Mouse (Mus musculus) E14TG2a.4 (cell line): Measurements from ENCODE around the gene Gm20388.

Experiments
- H3K27me3 ChIP-seq: 2 replicates; pipeline ENCODE4 v1.6.1; 2014; ENCODE audit warnings: low read length, control low read depth; ENCODE audit not compliant: insufficient read depth
- H3K36me3 ChIP-seq: 2 replicates; pipeline ENCODE4 v1.6.1; 2014; ENCODE audit warnings: low read length, control low read depth; ENCODE audit not compliant: insufficient read depth
- H3K4me1 ChIP-seq: replicated peaks from 2 replicates; pipeline ENCODE4 v1.6.1; 2014; ENCODE audit warnings: low read depth, low read length, control low read depth
- H3K4me3 ChIP-seq: replicated peaks from 2 replicates; pipeline ENCODE4 v1.5.1; 2014; ENCODE audit warnings: mild to moderate bottlenecking, low read length
- H3K9me3 ChIP-seq: 2 replicates; pipeline ENCODE4 v1.6.1; 2014; ENCODE audit warnings: low read length, control low read depth
- CTCF ChIP-seq: conservative IDR thresholded peaks from 2 replicates; pipeline ENCODE4 v1.5.1; 2014; ENCODE audit warnings: low read length
- NANOG ChIP-seq: IDR thresholded peaks from 2 replicates; pipeline ENCODE4 v1.6.1; 2014; ENCODE audit warnings: borderline replicate concordance, low read length, mixed read lengths
- POU5F1 ChIP-seq: IDR thresholded peaks from 2 replicates; pipeline ENCODE4 v1.6.1; 2014; ENCODE audit warnings: low read length, borderline replicate concordance

Gm20388 gene

GRCm38 (mm10) chr8:120291650-120292049, 381.0 kb downstream of the Gm20388 start:
- peaks cover 5% of the 10 kb centered on the region for H3K27me3 ChIP-seq
- TF ChIP-seq CTCF (no peak), NANOG (no peak), POU5F1 (no peak)
- peaks cover 61% of the 10 kb centered on the region for H3K4me1 ChIP-seq
- H3K4me3 ChIP-seq: no peak overlapping the region
- no peaks in the 10 kb centered on the region for H3K9me3 ChIP-seq
- H3K36me3 ChIP-seq: no peaks in the 10 kb centered on the region

DNA sequence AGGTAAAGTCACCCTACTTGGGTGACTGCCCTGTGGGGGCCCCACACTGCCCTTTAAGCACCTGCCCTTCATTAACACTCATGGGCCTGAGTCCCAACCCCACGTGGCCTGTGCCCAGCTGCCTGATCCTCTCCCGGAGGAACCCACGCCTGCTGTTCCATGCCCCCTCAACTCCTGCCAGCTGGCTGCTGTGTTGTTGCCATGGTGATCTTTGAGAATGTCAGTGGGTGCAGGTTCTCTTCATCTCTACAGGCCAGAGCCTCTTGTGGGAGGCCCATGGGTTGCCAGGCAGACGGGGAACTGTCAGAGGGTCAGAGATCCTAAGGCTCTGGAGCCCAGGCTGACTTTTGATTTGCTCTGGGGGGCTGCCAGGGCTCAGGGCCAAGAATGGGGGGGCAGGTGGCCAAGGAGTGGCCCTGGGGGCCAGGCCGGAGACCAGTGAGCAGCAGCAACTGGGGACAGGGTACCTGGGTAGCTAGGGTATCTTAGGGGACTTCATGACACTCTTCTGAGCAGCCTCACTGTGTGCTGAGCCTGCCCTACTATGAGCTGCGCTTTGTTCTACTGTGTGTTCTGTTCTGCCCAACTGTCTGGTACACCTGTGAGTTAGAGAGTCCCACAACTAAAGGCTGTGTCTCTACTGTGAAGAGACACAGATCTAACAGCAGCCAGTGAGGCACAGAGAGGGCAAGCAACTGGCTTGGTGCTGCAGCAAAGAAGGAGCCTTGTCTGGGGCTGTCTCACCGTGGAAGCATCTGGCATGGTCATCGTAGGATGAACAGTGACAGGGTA, 381.9 kb downstream of the Gm20388 start:
- H3K36me3 ChIP-seq: no peaks in the 10 kb centered on the region
- TF ChIP-seq POU5F1: no peak
- no peak for TF ChIP-seq NANOG
- TF ChIP-seq CTCF: no peak
- H3K4me1 ChIP-seq: peaks cover 56% of the 10 kb centered on the region
- H3K9me3 ChIP-seq: no peaks in the 10 kb centered on the region
- H3K4me3 ChIP-seq: no peak overlapping the region
- peaks cover 4% of the 10 kb centered on the region for H3K27me3 ChIP-seq

GRCm38 (mm10) chr8:120293421-120294357, 383.0 kb downstream of the Gm20388 start:
- no peaks in the 10 kb centered on the region for H3K36me3 ChIP-seq
- no peak for TF ChIP-seq NANOG
- no peak for TF ChIP-seq CTCF
- TF ChIP-seq POU5F1: no peak

DNA sequence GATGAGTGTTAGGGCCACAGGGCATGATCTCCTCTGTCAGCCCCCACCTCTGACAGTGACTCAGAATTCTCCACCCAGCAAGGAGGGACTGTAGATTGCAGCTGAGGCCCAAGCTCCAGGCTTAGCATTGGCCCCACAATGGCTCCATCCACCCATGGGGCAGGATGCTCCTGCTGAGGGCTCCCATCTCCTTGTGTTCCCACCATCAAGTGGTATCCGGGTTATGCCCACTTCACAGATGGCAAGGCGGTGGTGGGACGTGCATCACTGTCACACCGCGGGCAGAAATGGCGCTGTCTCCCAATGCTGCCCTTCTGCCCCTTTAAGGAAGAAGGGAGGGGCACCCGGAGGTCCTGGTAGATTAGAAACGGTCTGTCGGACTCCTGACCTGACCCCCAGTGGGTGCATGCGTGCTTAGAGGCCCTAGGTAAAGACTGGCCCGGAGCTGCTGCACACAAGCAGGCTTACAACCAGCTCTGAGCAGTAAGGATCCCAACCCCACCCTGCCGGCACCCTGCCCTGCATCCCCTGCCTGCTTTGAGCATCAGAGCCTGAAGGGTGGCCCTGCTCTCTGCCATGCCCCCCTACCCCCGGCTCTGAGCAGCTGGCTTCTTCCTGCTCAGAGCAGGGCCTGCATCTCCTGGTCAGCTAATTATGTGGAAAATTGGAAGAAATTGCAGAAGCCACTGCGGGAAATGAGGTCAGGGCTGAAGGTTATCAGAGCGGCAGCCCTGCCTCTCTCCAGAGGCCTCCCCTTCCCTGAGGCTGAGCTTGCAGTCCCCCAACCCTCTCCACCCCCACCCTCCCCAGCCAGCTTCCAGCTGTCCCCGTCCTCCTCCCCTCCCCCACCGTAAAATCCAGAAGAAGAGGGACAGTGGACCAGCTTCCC, 384.6 kb downstream of the Gm20388 start:
- Histone ChIP-seq H3K4me1 (peaks cover 50% of the 10 kb centered on the region), H3K9me3 (no peaks in the 10 kb centered on the region), H3K27me3 (peaks cover 4% of the 10 kb centered on the region), H3K36me3 (no peaks in the 10 kb centered on the region), H3K4me3 (peak overlapping the region; percentile 57)
- TF ChIP-seq NANOG (no peak), CTCF (no peak), POU5F1 (no peak)

More at GRCm38 (mm10) chr8:120293421-120294357, 383.0 kb downstream of the Gm20388 start:
- H3K27me3 ChIP-seq: peaks cover 4% of the 10 kb centered on the region
- H3K4me1 ChIP-seq: peaks cover 52% of the 10 kb centered on the region
- H3K9me3 ChIP-seq: no peaks in the 10 kb centered on the region
- H3K4me3 ChIP-seq: no peak overlapping the region

DNA sequence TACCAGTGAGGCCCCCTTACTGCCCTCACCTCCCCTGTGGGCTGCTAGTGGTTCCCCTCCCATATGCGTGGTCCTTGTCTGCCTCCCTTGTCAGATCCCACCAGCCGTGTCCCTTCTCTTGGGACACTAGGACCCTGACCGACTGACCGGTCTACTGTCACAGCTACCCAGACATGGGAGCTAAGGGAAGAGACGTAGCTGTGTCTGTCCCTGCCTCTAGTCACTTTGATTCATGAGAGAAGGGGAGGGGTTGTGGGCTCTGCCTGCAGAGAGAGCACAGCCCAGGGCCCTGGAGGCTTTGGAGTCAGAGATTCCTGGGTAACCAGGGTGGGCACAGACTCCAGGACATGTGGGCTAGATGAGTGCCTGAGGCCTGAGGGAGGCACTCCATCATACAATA, 386.4 kb downstream of the Gm20388 start:
- TF ChIP-seq POU5F1 (no peak), NANOG (no peak), CTCF (no peak)
- Histone ChIP-seq H3K36me3 (no peaks in the 10 kb centered on the region), H3K27me3 (peaks cover 2% of the 10 kb centered on the region), H3K4me1 (peaks cover 56% of the 10 kb centered on the region), H3K4me3 (no peak overlapping the region), H3K9me3 (no peaks in the 10 kb centered on the region)

DNA sequence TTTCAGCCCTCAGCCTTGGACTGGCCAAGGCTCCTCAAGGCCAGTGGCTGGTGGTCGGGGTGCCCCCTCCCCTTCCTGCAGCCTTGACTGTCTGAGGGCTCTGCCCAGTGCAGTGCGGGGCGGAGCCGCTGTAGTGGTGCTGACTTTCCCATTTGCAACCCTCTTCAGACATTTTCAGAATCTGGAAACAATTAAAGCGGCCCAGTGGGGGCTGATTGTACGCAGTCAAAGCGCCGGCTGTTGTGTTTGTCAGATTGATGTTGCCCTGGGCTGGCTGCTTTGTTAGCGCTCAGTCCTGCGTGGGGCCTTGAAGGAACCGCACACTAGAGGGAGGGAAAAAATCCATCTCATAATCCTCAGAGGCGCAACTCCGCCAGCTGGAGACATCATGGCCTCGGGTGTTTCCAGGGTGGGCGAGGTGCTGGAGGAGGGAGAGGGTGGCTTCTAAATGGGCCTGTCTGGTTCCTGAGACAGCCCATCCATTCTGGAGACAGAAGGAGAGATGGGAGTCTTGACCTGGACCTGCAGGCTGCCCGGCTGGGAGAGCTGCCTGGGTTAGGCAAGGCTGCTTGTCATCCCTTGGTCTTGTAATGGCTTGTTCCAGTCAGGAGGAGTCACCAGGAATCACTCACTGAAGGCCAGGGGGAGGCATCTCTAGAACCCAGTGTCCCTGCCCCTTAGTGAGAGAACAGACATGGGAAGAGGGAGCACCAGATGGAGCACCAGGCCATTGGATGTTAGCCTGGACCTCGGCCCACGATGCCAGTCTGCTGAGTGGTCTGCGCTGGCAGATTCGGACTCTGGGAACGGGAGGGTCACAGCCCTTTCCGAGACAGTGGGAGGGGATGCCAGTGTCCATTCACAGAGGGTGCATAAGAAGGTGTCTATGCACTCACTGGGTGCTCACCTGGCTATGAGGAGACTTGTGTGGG, 388.2 kb downstream of the Gm20388 start:
- TF ChIP-seq NANOG: peak; percentile 54; the same call in 1 of the 2 replicates
- no peak for TF ChIP-seq POU5F1
- Histone ChIP-seq H3K9me3 (no peaks in the 10 kb centered on the region), H3K36me3 (no peaks in the 10 kb centered on the region), H3K27me3 (peaks cover 2% of the 10 kb centered on the region; the same call in 1 of the 2 replicates), H3K4me3 (peak overlapping the region; percentile 13; the same call in 1 of the 2 replicates), H3K4me1 (peaks cover 61% of the 10 kb centered on the region)

DNA sequence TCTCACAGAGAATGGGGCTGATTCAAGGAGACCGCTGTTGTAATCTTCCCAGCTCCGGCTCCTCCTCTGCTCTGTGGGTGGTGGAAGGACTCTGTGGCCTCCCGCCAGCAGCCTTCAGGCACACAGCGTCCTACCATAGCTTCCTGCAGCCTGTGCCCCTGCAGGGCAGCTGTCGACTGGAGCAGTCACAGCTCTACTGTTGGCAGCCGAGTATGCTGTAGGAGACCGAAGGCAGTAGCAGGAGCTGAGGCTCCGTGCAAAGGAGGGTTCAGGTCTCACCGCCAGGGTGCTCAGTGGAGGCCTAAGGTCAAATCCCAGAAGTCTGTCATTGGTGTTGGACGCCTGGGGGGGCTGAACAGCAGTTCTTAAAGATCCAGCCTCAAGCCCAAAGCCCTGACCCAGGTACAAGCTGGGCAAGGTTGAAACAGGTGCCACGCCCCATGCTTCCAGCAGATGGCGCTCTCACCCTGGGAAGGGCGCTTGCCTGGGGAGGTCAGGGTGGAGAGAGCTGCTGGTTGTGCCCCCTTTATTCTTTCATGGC, 390.0 kb downstream of the Gm20388 start:
- Histone ChIP-seq H3K4me3 (0 out of 2 replicates have a peak overlapping the region, but pooled peaks have one; percentile 20), H3K9me3 (no peaks in the 10 kb centered on the region), H3K4me1 (peaks cover 56% of the 10 kb centered on the region), H3K27me3 (peaks cover 10% of the 10 kb centered on the region; the same call in 1 of the 2 replicates), H3K36me3 (no peaks in the 10 kb centered on the region)
- TF ChIP-seq POU5F1 (no peak), CTCF (peak; percentile 96)
